Mouse (Mus musculus) brain, embryonic 14.5 days (tissue): ENCODE measurements around the gene Mtx1.

Source experiments
- CTCF ChIP-seq: fragments of 200-500 bp; IDR thresholded peaks from 2 replicates; pipeline ENCODE4 v1.5.1; 2012; ENCODE audit warnings: inconsistent platforms, mild to moderate bottlenecking, moderate library complexity, borderline replicate concordance; ENCODE audit not compliant: insufficient read depth, insufficient read length; ENCODE audit errors: extremely low read depth
- POLR2A ChIP-seq: fragments of 200-500 bp; IDR thresholded peaks from 2 replicates; pipeline ENCODE4 v1.6.1; 2012; ENCODE audit warnings: mild to moderate bottlenecking, inconsistent platforms, borderline replicate concordance; ENCODE audit not compliant: poor library complexity, insufficient read depth, insufficient read length, severe bottlenecking; ENCODE audit errors: extremely low read depth

GRCm38 (mm10) chr3:89233562-89234110, 6.7 kb upstream of the Mtx1 start:
- TF ChIP-seq POLR2A (no peak), CTCF (no peak)
